Mouse (Mus musculus) cerebellum, adult (tissue): ENCODE measurements at regions not wholly inside any gene's neighbourhood (a gene's known extent, or its start where the extent isn't known, plus 50 kb on each side); places are given as distances from the start of the nearest gene placed in this dataset.

Experiments used
- ATAC-seq: cut with Nextera tagmentation; 2 replicates; pipeline ENCODE4 v1.9.2; 2017; ENCODE audit warnings: mild to moderate bottlenecking, moderate library complexity, mixed read lengths; ENCODE audit not compliant: insufficient number of reproducible peaks, low FRiP score, low TSS enrichment

DNA sequence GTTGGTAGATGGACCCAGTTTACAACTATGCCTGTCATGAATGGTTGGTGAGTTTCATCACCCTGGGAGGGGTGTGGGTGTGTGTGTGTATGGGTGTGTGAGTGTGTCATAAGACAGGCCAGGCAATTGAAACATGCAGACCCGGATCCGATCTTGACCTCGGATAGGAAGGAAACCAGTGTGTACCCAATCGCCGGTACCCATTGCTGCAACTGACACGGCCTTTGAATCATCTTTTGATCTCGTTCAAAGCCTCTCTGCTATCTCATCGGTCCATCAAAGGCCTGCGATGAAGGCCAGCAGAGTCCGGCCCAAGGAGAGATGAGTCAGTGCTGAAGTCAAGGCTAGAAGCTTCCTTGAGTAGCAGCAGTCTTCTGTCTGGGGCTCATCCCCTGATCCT is 341.1 kb upstream of the Tbx3 start:
- ATAC-seq = no peak

GRCm38 (mm10) chr5:119329860-119330259 is 340.6 kb upstream of the Tbx3 start:
- no peak for ATAC-seq

DNA sequence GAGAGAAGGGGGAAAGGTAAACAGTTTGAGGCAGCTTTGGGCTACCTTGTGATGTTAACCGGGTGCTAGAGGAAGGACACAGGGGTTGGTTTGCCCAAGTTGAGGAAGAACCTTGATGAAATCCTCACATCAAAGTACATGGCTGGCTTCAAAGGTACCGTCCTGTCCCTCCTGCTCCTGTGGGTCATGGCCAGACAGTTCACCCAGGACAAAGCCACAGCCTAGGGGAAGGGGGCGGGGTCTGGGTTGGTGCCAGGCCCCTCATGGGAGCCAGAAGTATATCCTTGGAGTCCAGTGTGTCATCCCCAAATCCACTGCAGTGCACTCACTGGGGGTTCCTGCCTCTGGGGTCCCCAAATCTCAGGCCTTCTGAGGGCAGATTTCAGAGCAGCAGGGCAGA is 339.0 kb upstream of the Tbx3 start:
- ATAC-seq = no peak

- no peak for ATAC-seq
Observed at GRCm38 (mm10) chr5:119332621-119333020, 337.8 kb upstream of the Tbx3 start.

DNA sequence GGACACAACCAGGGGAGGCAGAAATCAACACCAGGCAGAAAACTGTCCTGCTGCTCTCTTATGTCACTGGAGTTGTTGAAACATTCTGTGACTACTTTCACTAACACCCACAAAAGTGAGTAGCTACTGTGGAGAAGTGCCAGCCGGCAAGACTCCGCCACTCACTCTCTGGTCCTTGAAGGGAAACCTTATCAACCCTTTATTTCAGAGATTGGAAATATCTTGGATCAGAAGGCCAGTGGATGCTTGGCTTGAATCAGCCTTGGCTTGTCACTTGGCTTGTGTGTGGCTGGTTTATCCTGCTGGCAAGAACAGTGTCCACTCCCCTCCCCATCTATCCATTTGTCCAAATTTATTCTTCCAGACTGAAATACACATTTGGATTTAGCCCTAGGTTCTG is 335.3 kb upstream of the Tbx3 start:
- no peak for ATAC-seq

DNA sequence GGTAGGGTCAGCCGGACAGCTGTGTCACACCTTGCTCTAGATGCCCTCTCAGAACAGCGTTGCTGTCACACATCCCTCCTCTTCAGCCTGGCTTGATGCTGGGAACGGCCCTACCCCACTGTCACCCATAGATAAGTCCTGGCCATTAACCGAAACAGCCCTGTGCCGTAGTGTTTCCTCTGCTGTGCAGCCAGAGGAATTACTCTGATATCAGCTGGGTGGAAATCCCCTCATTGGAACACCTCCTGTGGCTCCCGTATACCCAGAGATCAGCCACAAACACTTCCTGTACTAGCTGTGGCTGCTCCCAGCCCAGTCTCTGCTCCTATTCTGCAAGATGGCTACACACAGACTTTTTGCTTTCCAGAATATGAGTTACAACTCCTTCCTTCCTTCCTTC is 334.5 kb upstream of the Tbx3 start:
- ATAC-seq = no peak

DNA sequence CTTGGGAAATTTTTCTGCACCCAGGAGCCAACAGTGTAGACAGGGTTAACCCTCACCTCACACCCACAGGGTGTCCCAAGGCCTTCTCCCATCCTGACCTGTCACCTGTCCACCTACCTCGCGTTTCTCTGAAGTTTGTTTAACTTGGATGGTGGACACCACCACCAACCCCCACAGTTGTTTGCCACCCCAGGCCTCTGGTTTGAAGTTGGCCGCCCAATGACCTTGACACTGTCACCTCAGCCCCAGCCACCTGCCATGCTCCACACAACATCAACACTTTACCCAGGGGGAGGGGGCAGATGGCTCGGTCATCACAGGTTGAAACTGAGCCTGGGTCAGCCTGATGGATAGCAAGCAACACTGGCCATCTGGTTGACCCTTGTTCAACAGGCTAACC is 332.7 kb upstream of the Tbx3 start:
- no peak for ATAC-seq

GRCm38 (mm10) chr5:119338711-119339110 is 331.8 kb upstream of the Tbx3 start:
- ATAC-seq = no peak

DNA sequence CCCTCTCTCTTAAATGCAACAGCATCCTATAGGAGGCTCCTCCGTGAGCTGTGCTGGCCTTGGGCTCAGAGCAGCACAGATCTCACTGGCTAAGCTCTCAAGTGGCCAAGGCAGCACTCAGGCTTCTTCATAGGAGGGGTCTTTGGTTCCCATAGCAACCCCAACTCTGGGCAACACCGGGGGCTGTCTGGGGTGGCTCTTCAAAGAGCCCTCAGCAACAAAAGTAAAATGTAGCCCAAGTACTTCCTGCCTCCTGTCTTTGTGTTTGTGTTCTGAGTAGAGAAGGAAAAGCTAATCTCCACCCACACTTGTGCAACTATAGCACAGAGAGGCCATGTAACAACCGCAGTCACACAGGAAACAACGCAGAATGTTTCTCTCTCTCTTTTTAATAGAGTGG is 322.2 kb upstream of the Tbx3 start:
- ATAC-seq = no peak

DNA sequence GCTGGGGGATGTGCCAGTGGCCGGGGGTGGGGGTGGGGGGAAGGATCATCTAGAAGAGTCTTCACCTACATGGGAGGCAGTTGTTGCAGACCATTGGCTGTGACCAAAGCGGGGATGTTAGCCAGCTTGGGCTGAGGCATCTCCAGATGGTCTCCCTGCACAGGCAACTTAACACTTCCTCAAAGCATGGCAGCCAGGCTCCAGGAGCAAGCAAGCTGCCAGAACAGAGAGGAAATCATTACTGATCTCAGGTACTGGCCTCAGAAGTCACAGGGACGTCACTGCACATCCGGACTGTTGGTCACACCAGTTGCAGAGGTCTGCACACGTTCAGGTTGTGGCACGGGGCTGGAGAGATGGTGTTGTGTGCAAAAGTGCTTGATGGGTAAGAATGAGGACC is 321.1 kb upstream of the Tbx3 start:
- ATAC-seq = no peak

DNA sequence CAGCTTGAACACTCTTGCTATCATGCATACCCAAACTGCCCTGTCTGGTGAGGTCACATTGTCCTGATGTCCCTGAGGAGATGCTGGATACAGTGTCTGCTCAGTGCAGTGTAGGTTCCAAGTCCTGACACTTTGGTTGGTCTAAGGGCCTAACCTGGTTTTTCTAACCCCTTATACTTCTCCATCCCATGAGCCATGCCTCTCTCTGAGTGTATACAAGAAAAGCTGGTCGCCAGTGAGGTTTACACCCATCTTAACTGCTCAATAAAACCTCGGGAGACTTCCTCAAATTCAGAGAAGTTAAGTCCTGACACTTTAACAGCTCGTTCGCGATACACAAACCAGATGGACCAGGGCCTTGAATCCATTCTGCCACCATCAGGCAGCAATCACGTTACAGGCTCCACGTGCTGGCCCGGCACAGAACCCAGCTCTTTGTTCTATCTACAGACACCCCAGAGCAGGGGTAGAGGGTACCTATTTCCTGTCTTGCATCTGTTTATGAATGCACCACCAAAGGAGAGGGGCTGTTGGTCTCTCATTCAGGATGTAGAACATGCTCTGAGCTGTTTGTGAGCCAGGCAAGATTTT is 320.0 kb upstream of the Tbx3 start:
- no peak for ATAC-seq

- ATAC-seq = no peak
Observed at GRCm38 (mm10) chr5:119355471-119355870, 315.0 kb upstream of the Tbx3 start.

GRCm38 (mm10) chr5:119356051-119356450 is 314.4 kb upstream of the Tbx3 start:
- no peak for ATAC-seq

- no peak for ATAC-seq
Observed at GRCm38 (mm10) chr5:119359709-119360108, 310.8 kb upstream of the Tbx3 start.

- ATAC-seq = no peak
Observed at GRCm38 (mm10) chr5:119360351-119360750, 310.1 kb upstream of the Tbx3 start.

DNA sequence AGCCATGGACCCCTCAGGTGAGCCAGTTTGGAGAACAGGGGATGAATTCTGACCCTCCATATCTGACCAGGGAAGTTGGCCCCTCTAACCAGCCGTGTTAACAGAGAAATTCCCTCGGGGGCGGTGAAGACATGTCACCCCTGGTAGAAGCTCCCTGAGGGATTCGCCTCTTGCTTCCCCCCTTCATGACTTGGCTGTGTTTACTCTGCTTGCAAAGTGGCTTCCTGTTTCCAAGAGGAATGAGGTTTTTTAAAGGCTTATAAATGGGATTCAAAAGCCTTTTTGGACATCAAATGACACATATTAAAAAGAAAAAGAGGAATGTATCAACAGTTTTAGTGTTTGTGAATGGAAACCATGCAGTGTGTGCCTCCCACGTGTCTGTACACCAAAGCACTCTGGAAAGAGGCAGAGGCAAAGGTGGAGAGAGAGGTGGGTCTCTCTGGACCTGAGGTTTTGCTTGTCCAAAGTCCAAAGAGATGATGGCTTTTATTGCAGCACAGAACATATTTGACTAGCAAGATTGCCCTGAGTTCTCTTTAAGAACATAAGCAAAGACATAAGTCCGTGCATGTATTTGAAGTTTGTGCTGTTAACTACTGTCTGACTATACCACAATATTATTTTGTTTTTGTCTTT is 308.9 kb upstream of the Tbx3 start:
- no peak for ATAC-seq

DNA sequence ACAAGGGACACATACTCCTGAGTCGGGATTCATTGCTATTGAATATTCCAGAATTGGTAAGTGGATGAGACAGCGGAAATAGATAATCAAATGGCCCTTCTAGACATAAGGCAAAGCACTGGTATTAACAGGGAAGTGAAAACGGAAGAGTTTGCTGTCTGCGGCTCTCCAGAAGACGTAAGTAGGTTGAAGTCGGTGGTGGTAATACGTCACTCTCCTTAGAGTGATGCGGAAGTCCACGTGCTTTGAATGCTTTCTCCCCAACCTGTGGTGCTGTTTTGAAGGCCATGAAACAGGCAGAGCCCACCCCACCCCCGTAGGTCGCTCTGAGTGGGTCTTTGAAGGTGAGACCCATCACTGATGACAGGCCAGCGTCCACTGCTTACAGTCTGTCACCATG is 308.0 kb upstream of the Tbx3 start:
- ATAC-seq = no peak

DNA sequence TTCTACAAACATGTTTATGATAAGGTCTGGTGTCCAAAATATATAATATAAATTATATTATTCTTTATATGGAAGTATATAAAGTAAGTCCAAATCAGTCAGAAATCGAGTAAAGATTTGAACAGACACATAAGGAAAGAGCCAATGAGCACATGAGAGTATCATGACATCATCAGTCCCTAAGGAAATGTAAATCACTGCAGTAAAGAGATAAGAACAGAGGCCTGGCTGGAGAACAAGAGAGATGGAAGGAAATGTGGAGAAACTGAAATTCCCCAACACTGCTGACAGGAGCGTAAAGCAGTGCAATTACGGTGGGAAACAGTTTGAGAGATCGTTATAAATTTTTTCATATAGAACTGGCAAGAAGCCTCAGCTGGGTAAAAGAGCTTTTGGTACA is 306.2 kb upstream of the Tbx3 start:
- ATAC-seq = no peak

DNA sequence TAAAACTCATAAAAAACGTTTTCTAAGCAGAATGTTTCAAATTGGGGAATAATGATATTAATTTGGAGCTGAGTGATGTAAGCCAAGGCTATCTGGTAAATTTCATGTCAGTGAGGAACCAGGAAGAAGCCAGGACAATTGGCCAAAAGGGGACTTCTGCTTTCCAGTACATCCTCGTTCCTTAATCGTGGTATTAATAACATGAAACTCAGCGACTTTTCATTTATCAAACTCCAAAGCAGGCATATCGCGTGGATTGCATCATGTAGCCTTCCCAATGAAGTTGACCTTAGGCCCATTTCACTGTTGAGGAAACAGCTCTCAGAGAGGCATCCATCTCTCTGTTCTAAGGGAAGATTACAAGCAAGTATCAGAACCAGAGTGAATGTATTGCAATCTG is 305.3 kb upstream of the Tbx3 start:
- no peak for ATAC-seq

- ATAC-seq = no peak
Observed at GRCm38 (mm10) chr5:119366296-119366695, 304.2 kb upstream of the Tbx3 start.

- no peak for ATAC-seq
Observed at GRCm38 (mm10) chr5:119370481-119370880, 300.0 kb upstream of the Tbx3 start.

GRCm38 (mm10) chr5:119370931-119371330 is 299.5 kb upstream of the Tbx3 start:
- no peak for ATAC-seq
